Mouse (Mus musculus): ENCODE results near the gene S100a10.
"Not testable (repeated sequence)": the region's sequence is repeated elsewhere in the genome, so short reads cannot be mapped to it uniquely, and the experiment has no call there.

S100a10 gene

GRCm38 (mm10) chr3:93554981-93555877 is at the start of gene S100a10:
Gene S100a10 (plus strand): TSS chr3:93555080.
- in situ Hi-C loops (cut with MboI), result no loop called here

- in situ Hi-C loops (cut with MboI), result no loop called here
These were observed 48.7 kb upstream of the S100a10 start for GRCm38 (mm10) chr3:93505960-93506863.

- in situ Hi-C loops (cut with MboI), result no loop called here
These were observed 48.0 kb upstream of the S100a10 start for GRCm38 (mm10) chr3:93506881-93507325.

- in situ Hi-C loops (cut with MboI), result no loop called here
These were observed 45.6 kb upstream of the S100a10 start for GRCm38 (mm10) chr3:93509301-93509700.

- in situ Hi-C loops (cut with MboI), result no loop called here
These were observed 43.8 kb upstream of the S100a10 start for GRCm38 (mm10) chr3:93511036-93511435.

- in situ Hi-C loops (cut with MboI), result no loop called here
These were observed 43.1 kb upstream of the S100a10 start for GRCm38 (mm10) chr3:93511801-93512200.

- in situ Hi-C loops (cut with MboI), result no loop called here
These were observed 42.3 kb upstream of the S100a10 start for GRCm38 (mm10) chr3:93512386-93513101.

- in situ Hi-C loops (cut with MboI), result no loop called here
These were observed 40.3 kb upstream of the S100a10 start for GRCm38 (mm10) chr3:93514628-93515027.

- in situ Hi-C loops (cut with MboI), result no loop called here
These were observed 37.5 kb upstream of the S100a10 start for GRCm38 (mm10) chr3:93517343-93517742.

- in situ Hi-C loops (cut with MboI), result no loop called here
These were observed 35.0 kb upstream of the S100a10 start for GRCm38 (mm10) chr3:93519856-93520329.

GRCm38 (mm10) chr3:93520330-93521193 is 34.3 kb upstream of the S100a10 start, which contains the start of gene S100a11:
Gene S100a11 (plus strand): TSS chr3:93520488.
- in situ Hi-C loops (cut with MboI), result no loop called here

- in situ Hi-C loops (cut with MboI), result no loop called here
These were observed 33.3 kb upstream of the S100a10 start for GRCm38 (mm10) chr3:93521462-93522057.

- in situ Hi-C loops (cut with MboI), result no loop called here
These were observed 32.3 kb upstream of the S100a10 start for GRCm38 (mm10) chr3:93522611-93523010.

- in situ Hi-C loops (cut with MboI), result no loop called here
These were observed 27.6 kb upstream of the S100a10 start for GRCm38 (mm10) chr3:93527300-93527699.

- in situ Hi-C loops (cut with MboI), result no loop called here
These were observed 26.1 kb upstream of the S100a10 start for GRCm38 (mm10) chr3:93528807-93529206.

GRCm38 (mm10) chr3:93537068-93537576 is 17.8 kb upstream of the S100a10 start:
- in situ Hi-C loops (cut with MboI), result no loop called here

- in situ Hi-C loops (cut with MboI), result no loop called here
These were observed 16.4 kb upstream of the S100a10 start for GRCm38 (mm10) chr3:93538486-93538885.

GRCm38 (mm10) chr3:93541501-93541900 is 13.4 kb upstream of the S100a10 start:
- in situ Hi-C loops (cut with MboI), result no loop called here

- in situ Hi-C loops (cut with MboI), result not testable (repeated sequence)
These were observed 10.7 kb upstream of the S100a10 start for GRCm38 (mm10) chr3:93544170-93544569.

GRCm38 (mm10) chr3:93547099-93547648 is 7.7 kb upstream of the S100a10 start:
- in situ Hi-C loops (cut with MboI), result loop anchor here (5.0 kb wide), 1 partner anchor 55 kb away; no protein-coding TSS in a partner anchor

All from mature B cell (primary cell).